Mouse (Mus musculus) heart, adult 2 months (tissue): ENCODE data around the gene Xylt2. TPM values are rescaled to one million over a fixed set of nuclear protein-coding genes. Genes with fewer than 3 reads are reported as not detected.

Source experiments
- DNase-seq, 2 experiments: peaks; one replicate each; pipeline ENCODE4 v3.0.0; 2021
- H3K27ac ChIP-seq: fragments of 200-600 bp; 2 replicates; pipeline ENCODE4 v1.8.1; 2022
- H3K27me3 ChIP-seq: fragments of 200-500 bp; 2 replicates; pipeline ENCODE4 v1.6.1; 2012; ENCODE audit warnings: mild to moderate bottlenecking, low read length, inconsistent platforms, mixed read lengths; ENCODE audit not compliant: control insufficient read depth, insufficient read depth
- H3K36me3 ChIP-seq: fragments of 200-500 bp; 2 replicates; pipeline ENCODE4 v1.6.1; 2012; ENCODE audit warnings: low read length, inconsistent platforms; ENCODE audit not compliant: control insufficient read depth, insufficient read depth
- H3K4me1 ChIP-seq: fragments of 200-500 bp; 2 replicates; pipeline ENCODE4 v1.6.1; 2011; ENCODE audit warnings: low read length; ENCODE audit not compliant: control insufficient read depth, insufficient read depth
- H3K4me3 ChIP-seq: fragments of 200-600 bp; 2 replicates; pipeline ENCODE4 v1.8.1; 2022
- H3K79me2 ChIP-seq: fragments of 200-500 bp; replicated peaks from 2 replicates; pipeline ENCODE4 v1.6.1; 2012; ENCODE audit warnings: mild to moderate bottlenecking, inconsistent platforms, low read length, moderate library complexity, mixed read lengths; ENCODE audit not compliant: control insufficient read depth, insufficient read depth
- H3K9ac ChIP-seq: fragments of 200-500 bp; 2 replicates; pipeline ENCODE4 v1.6.1; 2012; ENCODE audit warnings: low read depth, mild to moderate bottlenecking, control low read depth, inconsistent platforms, low read length, mixed read lengths
- CTCF ChIP-seq: fragments of 200-600 bp; IDR thresholded peaks from 2 replicates; pipeline ENCODE4 v1.8.1; 2022; ENCODE audit warnings: antibody characterized with exemption, mild to moderate bottlenecking, moderate library complexity
- EP300 ChIP-seq: fragments of 200-500 bp; IDR thresholded peaks from 2 replicates; pipeline ENCODE4 v1.6.1; 2011; ENCODE audit warnings: low read depth, low read length, control low read depth; ENCODE audit not compliant: insufficient read depth
- POLR2A ChIP-seq: fragments of 200-500 bp; IDR thresholded peaks from 2 replicates; pipeline ENCODE4 v1.6.1; 2011; ENCODE audit warnings: mild to moderate bottlenecking, low read depth, low read length, control low read depth; ENCODE audit not compliant: insufficient read depth
- WGBS: fragments of 180-500 bp; shearing (Covaris S2); methylation state at CpG from one replicate; pipeline ENCODE4 v1.1.7; 2018; 5-methylcytosine and 5-hydroxymethylcytosine counted together
- intact Hi-C: fragments of 180-260 bp; cut with DNase I; formaldehyde crosslinking; loops from one replicate; pipeline ENCODE4 v1.15.1; 2025
- polyA plus RNA-seq: library from polyadenylated mRNA; depleted of rRNA; stranded (reverse); fragments of >200 nt; gene quantifications from 2 replicates; pipeline ENCODE4 v1.2.3, GENCODE M21; 2012
- total RNA-seq, 2 experiments: library from RNA; stranded (reverse); gene quantifications; 2 replicates each; pipeline ENCODE4 v1.2.3; 2021

The Xylt2 gene
- total and polyA plus RNA-seq, 3 experiments, result 7.2 to 11.6 (median 7.9) TPM

GRCm38 (mm10) chr11:94646457-94646856 is 30.9 kb downstream of the Xylt2 start:
- Histone ChIP-seq H3K4me1 (no peaks in the 10 kb centered on the region), H3K4me3 (no peak overlapping the region), H3K79me2 (no peaks in the 10 kb centered on the region), H3K27me3 (no peaks in the 10 kb centered on the region), H3K27ac (no peak overlapping the region), H3K9ac (no peak overlapping the region), H3K36me3 (no peaks in the 10 kb centered on the region)
- DNase-seq, result no peak
- no peak for TF ChIP-seq CTCF
- TF ChIP-seq POLR2A, result no peak
- TF ChIP-seq EP300, result no peak
- WGBS, result 97% methylated on average over 4 of the region's 4 CpGs
- intact Hi-C loops, result no loop called here

DNA sequence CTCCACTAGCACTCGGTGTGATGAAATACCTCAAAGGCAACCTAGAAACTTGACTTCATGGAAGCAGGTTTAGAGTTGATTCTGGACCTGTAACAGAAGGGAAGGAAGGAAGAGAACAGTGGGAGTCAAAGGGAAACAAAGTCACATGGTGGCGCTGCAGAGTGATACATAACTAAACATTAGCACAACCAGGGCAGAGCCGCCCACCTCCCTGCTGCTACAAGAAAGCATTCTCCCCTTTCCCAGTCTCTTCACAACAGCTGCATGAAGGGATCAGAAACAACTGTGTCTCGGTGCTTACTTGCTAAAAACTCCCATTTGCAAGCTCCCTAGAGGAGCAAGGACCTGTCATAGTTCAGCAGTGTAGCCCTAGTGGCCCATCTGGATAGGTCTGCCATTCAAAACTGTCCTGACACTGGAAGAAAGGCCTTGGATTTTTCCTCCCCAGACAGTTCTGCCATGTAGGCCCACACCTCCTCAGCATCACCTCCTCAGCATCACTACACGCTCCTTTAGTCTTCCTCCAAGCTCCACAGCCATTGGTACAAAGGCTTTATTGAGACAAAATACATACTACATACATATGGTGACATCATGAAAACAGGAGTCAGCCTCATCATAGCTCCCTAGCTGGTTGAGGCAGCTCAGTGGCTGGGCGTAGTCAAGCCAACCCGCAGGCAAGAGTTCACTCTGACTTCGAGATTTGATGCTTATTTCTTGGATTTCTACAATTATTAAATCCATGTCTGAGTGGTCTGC is 32.7 kb downstream of the Xylt2 start:
- no peak overlapping the region for H3K27ac ChIP-seq
- H3K36me3 ChIP-seq, result no peaks in the 10 kb centered on the region
- intact Hi-C loops, result no loop called here
- no peaks in the 10 kb centered on the region for H3K79me2 ChIP-seq
- H3K4me1 ChIP-seq, result no peaks in the 10 kb centered on the region
- DNase-seq, result no peak
- WGBS, result 87% methylated on average over 8 of the region's 8 CpGs
- no peak overlapping the region for H3K4me3 ChIP-seq
- no peak overlapping the region for H3K9ac ChIP-seq
- no peak for TF ChIP-seq EP300
- TF ChIP-seq CTCF, result no peak
- no peak for TF ChIP-seq POLR2A
- H3K27me3 ChIP-seq, result no peaks in the 10 kb centered on the region

DNA sequence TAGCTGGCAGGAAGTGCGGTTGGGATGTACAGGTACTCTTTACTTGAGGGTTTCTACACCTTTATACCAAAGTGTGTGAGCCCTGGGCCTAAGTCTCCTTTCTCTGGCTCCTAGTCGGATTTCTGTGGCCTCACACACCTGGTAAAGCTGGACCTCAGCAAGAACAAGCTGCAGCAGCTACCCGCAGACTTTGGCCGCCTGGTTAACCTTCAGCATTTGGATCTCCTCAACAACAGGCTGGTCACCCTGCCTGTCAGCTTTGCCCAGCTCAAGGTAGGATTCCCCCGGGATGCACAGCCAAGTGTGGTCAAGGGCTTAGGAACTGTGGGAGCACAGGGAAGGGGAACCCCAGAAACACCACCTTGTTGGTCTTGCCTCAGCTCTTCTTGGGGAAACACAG is 42.9 kb downstream of the Xylt2 start:
- no peaks in the 10 kb centered on the region for H3K36me3 ChIP-seq

GRCm38 (mm10) chr11:94632988-94633387 is 44.3 kb downstream of the Xylt2 start:
- no peak for DNase-seq
- intact Hi-C loops, result loop anchor here (5.0 kb wide), 1 partner anchor 84 kb away; no protein-coding TSS in a partner anchor
- Histone ChIP-seq H3K36me3 (no peaks in the 10 kb centered on the region), H3K27ac (no peak overlapping the region), H3K27me3 (no peaks in the 10 kb centered on the region), H3K9ac (no peak overlapping the region), H3K79me2 (peaks cover 4% of the 10 kb centered on the region), H3K4me3 (no peak overlapping the region), H3K4me1 (peaks cover 5% of the 10 kb centered on the region)
- 82% methylated on average over 8 of the region's 8 CpGs for WGBS
- TF ChIP-seq CTCF (no peak), EP300 (no peak), POLR2A (no peak)

More for the DNA sequence above, 42.9 kb downstream of the Xylt2 start:
- intact Hi-C loops, result loop anchor here (5.0 kb wide), 1 partner anchor 83 kb away; no protein-coding TSS in a partner anchor
- H3K4me3 ChIP-seq, result no peak overlapping the region
- peaks cover 4% of the 10 kb centered on the region for H3K4me1 ChIP-seq
- no peak for TF ChIP-seq CTCF
- TF ChIP-seq EP300, result no peak
- no peak for TF ChIP-seq POLR2A
- H3K9ac ChIP-seq, result no peak overlapping the region
- H3K27ac ChIP-seq, result no peak overlapping the region
- H3K79me2 ChIP-seq, result peaks cover 4% of the 10 kb centered on the region
- no peak for DNase-seq
- WGBS, result 90% methylated on average over 5 of the region's 5 CpGs
- H3K27me3 ChIP-seq, result no peaks in the 10 kb centered on the region

- peaks cover 5% of the 10 kb centered on the region for H3K4me1 ChIP-seq
- H3K27me3 ChIP-seq, result no peaks in the 10 kb centered on the region
- intact Hi-C loops, result loop anchor here (5.0 kb wide), 1 partner anchor 85 kb away; no protein-coding TSS in a partner anchor
- no peak for TF ChIP-seq CTCF
- no peak for TF ChIP-seq POLR2A
- no peak for TF ChIP-seq EP300
- no peak overlapping the region for H3K27ac ChIP-seq
- peaks cover 4% of the 10 kb centered on the region for H3K79me2 ChIP-seq
- DNase-seq, result no peak
- H3K4me3 ChIP-seq, result no peak overlapping the region
- 93% methylated on average over 5 of the region's 5 CpGs for WGBS
- no peaks in the 10 kb centered on the region for H3K36me3 ChIP-seq
- no peak overlapping the region for H3K9ac ChIP-seq
Observed at GRCm38 (mm10) chr11:94631969-94632368, 45.3 kb downstream of the Xylt2 start.

DNA sequence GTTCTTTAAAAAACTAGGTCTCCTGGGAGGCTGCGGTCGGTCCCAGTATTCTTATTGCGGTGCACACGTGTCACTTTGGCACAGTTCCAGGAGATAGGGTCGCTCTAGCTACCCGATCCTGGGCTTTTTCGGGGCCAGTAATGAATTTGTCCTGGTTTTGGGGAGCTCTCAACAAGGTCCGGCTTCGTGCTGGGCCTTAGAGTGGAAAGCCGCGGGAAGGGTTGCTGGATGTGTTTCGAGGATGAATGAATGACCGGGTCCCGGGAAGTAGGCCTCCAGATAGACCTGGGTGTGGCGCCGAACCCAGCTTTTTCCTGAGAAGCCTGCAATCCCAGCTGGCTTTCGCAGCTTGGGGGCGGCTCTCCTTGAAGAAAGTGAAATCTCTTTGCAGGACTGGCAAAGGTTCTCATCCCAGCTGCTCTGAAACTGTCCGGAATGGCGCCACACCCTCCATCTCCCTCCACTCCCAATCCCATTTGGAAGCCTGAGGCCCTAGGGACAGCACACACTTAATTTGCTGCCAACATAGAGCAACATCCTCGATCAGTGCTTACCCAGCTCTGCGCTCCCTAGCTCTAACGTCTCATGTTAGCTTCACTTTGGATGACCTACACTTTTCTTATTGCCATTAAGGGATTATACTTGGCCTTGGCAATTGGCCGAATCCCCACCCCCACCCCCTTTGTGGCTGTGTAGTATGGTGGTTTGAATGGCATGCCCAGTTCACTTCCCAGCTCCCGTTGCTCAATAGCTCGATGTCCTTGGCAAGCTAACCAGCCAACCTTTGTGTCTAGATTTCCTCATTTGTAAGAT is 46.9 kb downstream of the Xylt2 start:
- H3K27ac ChIP-seq, result peak overlapping the region; percentile 89
- no peaks in the 10 kb centered on the region for H3K27me3 ChIP-seq
- intact Hi-C loops, result loop anchor here (5.0 kb wide), 1 partner anchor 87 kb away; no protein-coding TSS in a partner anchor
- H3K4me3 ChIP-seq, result peak overlapping the region; percentile 56
- TF ChIP-seq EP300, result no peak
- TF ChIP-seq CTCF, result no peak
- no peak for TF ChIP-seq POLR2A
- H3K9ac ChIP-seq, result peak overlapping the region; percentile 98
- peak; percentile 68 for DNase-seq
- peaks cover 4% of the 10 kb centered on the region for H3K79me2 ChIP-seq
- 5% methylated on average over 26 of the region's 26 CpGs for WGBS
- peaks cover 5% of the 10 kb centered on the region for H3K4me1 ChIP-seq
- no peaks in the 10 kb centered on the region for H3K36me3 ChIP-seq
